Mouse (Mus musculus): ENCODE results near the gene Ncs1. TPM values are rescaled to one million over a fixed set of nuclear protein-coding genes. Genes with fewer than 3 reads are reported as not detected.

Ncs1 gene
- polyA plus RNA-seq, 1 experiment from 2014 or later: 164 TPM

- Histone ChIP-seq H3K4me2 (ENCODE audit: low read length) (no peak overlapping the region), H3K27me3 (ENCODE audit: control insufficient read depth, insufficient read depth, low read depth, low read length) (no peaks in the 10 kb centered on the region), H3K4me3 (ENCODE audit: low read depth, low read length) (no peak overlapping the region), H3K4me1 (ENCODE audit: control insufficient read depth, insufficient read depth, low read length) (peaks cover 49% of the 10 kb centered on the region), H3K36me3 (ENCODE audit: control insufficient read depth, insufficient read depth, low read length) (no peaks in the 10 kb centered on the region), H3K9ac (ENCODE audit: low read depth, low read length) (no peak overlapping the region), H3K9me3 (replicated peaks; ENCODE audit: control insufficient read depth, low read length, poor library complexity, severe bottlenecking) (no peaks in the 10 kb centered on the region), H3K27ac (ENCODE audit: low read length) (no peak overlapping the region)
- WGBS: 35% methylated on average over 3 of the region's 3 CpGs
- ATAC-seq: no peak
These were observed 7.8 kb downstream of the Ncs1 start for GRCm38 (mm10) chr2:31253463-31253862.

GRCm38 (mm10) chr2:31254806-31255205, 9.2 kb downstream of the Ncs1 start:
- Histone ChIP-seq H3K4me1 (ENCODE audit: control insufficient read depth, insufficient read depth, low read length) (peaks cover 56% of the 10 kb centered on the region), H3K4me2 (ENCODE audit: low read length) (no peak overlapping the region), H3K4me3 (ENCODE audit: low read depth, low read length) (no peak overlapping the region), H3K36me3 (ENCODE audit: control insufficient read depth, insufficient read depth, low read length) (no peaks in the 10 kb centered on the region), H3K27me3 (ENCODE audit: control insufficient read depth, insufficient read depth, low read depth, low read length) (no peaks in the 10 kb centered on the region), H3K27ac (ENCODE audit: low read length) (no peak overlapping the region), H3K9ac (ENCODE audit: low read depth, low read length) (no peak overlapping the region), H3K9me3 (replicated peaks; ENCODE audit: control insufficient read depth, low read length, poor library complexity, severe bottlenecking) (no peaks in the 10 kb centered on the region)
- ATAC-seq: no peak
- WGBS: 93% methylated on average over 3 of the region's 3 CpGs

- Histone ChIP-seq H3K4me2 (ENCODE audit: low read length) (peak overlapping the region; percentile 2; the same call in 1 of the 2 replicates), H3K36me3 (ENCODE audit: control insufficient read depth, insufficient read depth, low read length) (no peaks in the 10 kb centered on the region), H3K9ac (ENCODE audit: low read depth, low read length) (peak overlapping the region; percentile 11; the same call in 1 of the 2 replicates), H3K27ac (ENCODE audit: low read length) (no peak overlapping the region; the same call in 1 of the 2 replicates), H3K9me3 (replicated peaks; ENCODE audit: control insufficient read depth, low read length, poor library complexity, severe bottlenecking) (no peaks in the 10 kb centered on the region), H3K4me1 (ENCODE audit: control insufficient read depth, insufficient read depth, low read length) (peaks cover 46% of the 10 kb centered on the region), H3K4me3 (ENCODE audit: low read depth, low read length) (no peak overlapping the region), H3K27me3 (ENCODE audit: control insufficient read depth, insufficient read depth, low read depth, low read length) (no peaks in the 10 kb centered on the region)
- WGBS: 19% methylated on average over 21 of the region's 21 CpGs
- 0 out of 2 replicates have a peak, but pooled peaks have one; percentile 30 for ATAC-seq
These were observed 10.6 kb downstream of the Ncs1 start for GRCm38 (mm10) chr2:31255952-31256938.

GRCm38 (mm10) chr2:31257096-31257495, 11.5 kb downstream of the Ncs1 start:
- H3K9ac ChIP-seq (ENCODE audit: low read depth, low read length): peak overlapping the region; percentile 11; the same call in 1 of the 2 replicates
- no peak overlapping the region for H3K4me3 ChIP-seq (ENCODE audit: low read depth, low read length)
- no peaks in the 10 kb centered on the region for H3K36me3 ChIP-seq (ENCODE audit: control insufficient read depth, insufficient read depth, low read length)
- peaks cover 45% of the 10 kb centered on the region for H3K4me1 ChIP-seq (ENCODE audit: control insufficient read depth, insufficient read depth, low read length)
- ATAC-seq: 0 out of 2 replicates have a peak, but pooled peaks have one; percentile 33
- no peak overlapping the region for H3K4me2 ChIP-seq (ENCODE audit: low read length)
- no peaks in the 10 kb centered on the region for H3K9me3 ChIP-seq (replicated peaks; ENCODE audit: control insufficient read depth, low read length, poor library complexity, severe bottlenecking)
- WGBS: 62% methylated on average over 6 of the region's 6 CpGs
- no peak overlapping the region for H3K27ac ChIP-seq (ENCODE audit: low read length)
- no peaks in the 10 kb centered on the region for H3K27me3 ChIP-seq (ENCODE audit: control insufficient read depth, insufficient read depth, low read depth, low read length)

- Histone ChIP-seq H3K9ac (ENCODE audit: low read depth, low read length) (peak overlapping the region; percentile 54), H3K4me2 (ENCODE audit: low read length) (peak overlapping the region; percentile 55), H3K4me3 (ENCODE audit: low read depth, low read length) (peak overlapping the region; percentile 27), H3K36me3 (ENCODE audit: control insufficient read depth, insufficient read depth, low read length) (no peaks in the 10 kb centered on the region), H3K9me3 (replicated peaks; ENCODE audit: control insufficient read depth, low read length, poor library complexity, severe bottlenecking) (no peaks in the 10 kb centered on the region), H3K27me3 (ENCODE audit: control insufficient read depth, insufficient read depth, low read depth, low read length) (no peaks in the 10 kb centered on the region), H3K27ac (ENCODE audit: low read length) (no peak overlapping the region), H3K4me1 (ENCODE audit: control insufficient read depth, insufficient read depth, low read length) (peaks cover 60% of the 10 kb centered on the region)
- WGBS: 9% methylated on average over 21 of the region's 22 CpGs
- peak; percentile 18; the same call in 1 of the 2 replicates for ATAC-seq
These were observed 13.2 kb downstream of the Ncs1 start for GRCm38 (mm10) chr2:31258609-31259366.

GRCm38 (mm10) chr2:31259367-31259920, 13.8 kb downstream of the Ncs1 start:
- no peak for ATAC-seq
- Histone ChIP-seq H3K9ac (ENCODE audit: low read depth, low read length) (peak overlapping the region; percentile 54), H3K4me1 (ENCODE audit: control insufficient read depth, insufficient read depth, low read length) (peaks cover 64% of the 10 kb centered on the region), H3K27me3 (ENCODE audit: control insufficient read depth, insufficient read depth, low read depth, low read length) (no peaks in the 10 kb centered on the region), H3K4me3 (ENCODE audit: low read depth, low read length) (peak overlapping the region; percentile 27), H3K9me3 (replicated peaks; ENCODE audit: control insufficient read depth, low read length, poor library complexity, severe bottlenecking) (no peaks in the 10 kb centered on the region), H3K4me2 (ENCODE audit: low read length) (peak overlapping the region; percentile 55), H3K27ac (ENCODE audit: low read length) (no peak overlapping the region), H3K36me3 (ENCODE audit: control insufficient read depth, insufficient read depth, low read length) (no peaks in the 10 kb centered on the region)
- 22% methylated on average over 9 of the region's 9 CpGs for WGBS

- no peak for ATAC-seq
- 91% methylated on average over 8 of the region's 8 CpGs for WGBS
These were observed 14.9 kb downstream of the Ncs1 start for GRCm38 (mm10) chr2:31260549-31260948.

GRCm38 (mm10) chr2:31263039-31263461, 17.4 kb downstream of the Ncs1 start:
- Histone ChIP-seq H3K4me3 (ENCODE audit: low read depth, low read length) (no peak overlapping the region), H3K27ac (ENCODE audit: low read length) (peak overlapping the region; percentile 69), H3K9me3 (replicated peaks; ENCODE audit: control insufficient read depth, low read length, poor library complexity, severe bottlenecking) (no peaks in the 10 kb centered on the region), H3K9ac (ENCODE audit: low read depth, low read length) (no peak overlapping the region), H3K4me2 (ENCODE audit: low read length) (no peak overlapping the region), H3K36me3 (ENCODE audit: control insufficient read depth, insufficient read depth, low read length) (no peaks in the 10 kb centered on the region), H3K27me3 (ENCODE audit: control insufficient read depth, insufficient read depth, low read depth, low read length) (no peaks in the 10 kb centered on the region), H3K4me1 (ENCODE audit: control insufficient read depth, insufficient read depth, low read length) (peaks cover 69% of the 10 kb centered on the region)
- WGBS: 79% methylated on average over 8 of the region's 8 CpGs
- 0 out of 2 replicates have a peak, but pooled peaks have one; percentile 13 for ATAC-seq

More at GRCm38 (mm10) chr2:31260549-31260948, 14.9 kb downstream of the Ncs1 start:
- H3K4me3 ChIP-seq (ENCODE audit: low read depth, low read length): no peak overlapping the region
- H3K27ac ChIP-seq (ENCODE audit: low read length): no peak overlapping the region
- peaks cover 72% of the 10 kb centered on the region for H3K4me1 ChIP-seq (ENCODE audit: control insufficient read depth, insufficient read depth, low read length)
- H3K9me3 ChIP-seq (replicated peaks; ENCODE audit: control insufficient read depth, low read length, poor library complexity, severe bottlenecking): no peaks in the 10 kb centered on the region
- no peak overlapping the region for H3K9ac ChIP-seq (ENCODE audit: low read depth, low read length)
- no peaks in the 10 kb centered on the region for H3K36me3 ChIP-seq (ENCODE audit: control insufficient read depth, insufficient read depth, low read length)
- H3K4me2 ChIP-seq (ENCODE audit: low read length): no peak overlapping the region
- H3K27me3 ChIP-seq (ENCODE audit: control insufficient read depth, insufficient read depth, low read depth, low read length): no peaks in the 10 kb centered on the region

Measured in midbrain, embryonic 16.5 days (tissue).